Mouse (Mus musculus) liver, embryonic 11.5 days (tissue): ENCODE data around the gene Gm4792. TPM values are rescaled to one million over a fixed set of nuclear protein-coding genes. Genes with fewer than 3 reads are reported as not detected.

ENCODE experiments used
- ATAC-seq: fragments of 200-750 bp; cut with Nextera tagmentation; replicated peaks from 2 replicates; pipeline ENCODE4 v1.8.0; 2017; ENCODE audit warnings: moderate number of reproducible peaks, mild to moderate bottlenecking, moderate TSS enrichment, moderate library complexity; ENCODE audit not compliant: low FRiP score
- DNase-seq: peaks from one replicate; pipeline ENCODE4 v3.0.0-alpha.2; 2017; ENCODE audit warnings: low spot score
- H3K27ac ChIP-seq: fragments of 300-500 bp; sonication (generic); 2 replicates; pipeline ENCODE4 v1.5.1; 2014; ENCODE audit warnings: mild to moderate bottlenecking, low read depth, low read length, control low read depth
- H3K27me3 ChIP-seq: fragments of 300-500 bp; sonication (generic); replicated peaks from 2 replicates; pipeline ENCODE4 v1.6.1; 2014; ENCODE audit warnings: low read length, mixed read lengths; ENCODE audit not compliant: control insufficient read depth, insufficient read depth
- H3K36me3 ChIP-seq: fragments of 300-500 bp; sonication (generic); 2 replicates; pipeline ENCODE4 v1.6.1; 2014; ENCODE audit warnings: mild to moderate bottlenecking, low read length, moderate library complexity, mixed read lengths; ENCODE audit not compliant: control insufficient read depth, insufficient read depth
- H3K4me1 ChIP-seq: fragments of 300-500 bp; sonication (generic); replicated peaks from 2 replicates; pipeline ENCODE4 v1.6.1; 2014; ENCODE audit warnings: low read length, mixed read lengths; ENCODE audit not compliant: control insufficient read depth, insufficient read depth
- H3K4me2 ChIP-seq: fragments of 300-500 bp; sonication (generic); 2 replicates; pipeline ENCODE4 v1.6.1; 2014; ENCODE audit warnings: mild to moderate bottlenecking, control low read depth, moderate library complexity
- H3K4me3 ChIP-seq: fragments of 300-500 bp; sonication (generic); 2 replicates; pipeline ENCODE4 v1.5.1; 2014; ENCODE audit warnings: low read depth, low read length, control low read depth
- H3K9ac ChIP-seq: fragments of 300-500 bp; sonication (generic); 2 replicates; pipeline ENCODE4 v1.6.1; 2014; ENCODE audit warnings: low read depth, low read length, control low read depth
- H3K9me3 ChIP-seq: fragments of 300-500 bp; sonication (generic); 2 replicates; pipeline ENCODE4 v1.6.1; 2016; ENCODE audit warnings: low read length, inconsistent platforms, mixed read lengths; ENCODE audit not compliant: control insufficient read depth
- WGBS: fragments of 180-500 bp; shearing (Covaris S2); extraction: QIAGEN DNeasy Blood & Tissue Kit; methylation state at CpG from one replicate; pipeline ENCODE4 v1.1.7; 2014; 5-methylcytosine and 5-hydroxymethylcytosine counted together
- polyA plus RNA-seq: library from polyadenylated mRNA; unstranded; fragments of >200 nt; fragmentation: Nextera tagmentation; extraction: Ambion mirVana; gene quantifications from 2 replicates; pipeline ENCODE4 v1.2.1, GENCODE M21; 2014

Gene Gm4792
- polyA plus RNA-seq = not detected in 2 replicates

DNA sequence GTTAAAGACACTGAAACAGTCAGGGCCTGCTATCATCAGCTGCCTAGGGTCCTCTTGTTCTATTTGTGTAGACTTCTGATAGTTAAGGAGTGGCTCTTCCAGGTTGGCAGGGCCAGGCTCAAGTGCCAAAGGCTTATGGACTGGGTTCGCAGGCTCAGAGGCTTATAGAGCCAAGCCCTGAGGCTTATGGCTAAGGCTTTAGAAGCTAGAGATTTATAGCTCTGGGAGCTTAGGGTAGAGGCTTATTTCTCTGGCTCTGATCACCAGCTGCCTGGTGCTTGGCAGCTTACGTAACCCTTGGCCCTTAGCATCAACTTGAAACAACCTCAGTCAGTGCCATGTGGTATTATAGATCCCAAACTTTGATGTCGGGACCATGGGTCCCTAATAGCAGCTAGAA is at the start of gene Gm4792:
Gene Gm4792 (minus strand): TSS at position 233 of the 400 bp plus-strand sequence.
- no peak for ATAC-seq
- H3K4me2 ChIP-seq = no peak within 1 kb of the TSS
- H3K9me3 ChIP-seq = no peaks in the 10 kb centered on the region
- H3K27ac ChIP-seq = no peak within 1 kb of the TSS
- no peak within 1 kb of the TSS for H3K4me3 ChIP-seq
- no peak within 1 kb of the TSS for H3K9ac ChIP-seq
- H3K27me3 ChIP-seq = no peaks in the 10 kb centered on the region
- no peaks in the 10 kb centered on the region for H3K36me3 ChIP-seq
- WGBS = 81% methylated on average over 3 of the region's 3 CpGs
- no peaks in the 10 kb centered on the region for H3K4me1 ChIP-seq
- DNase-seq = no peak

- Histone ChIP-seq H3K36me3 (no peaks in the 10 kb centered on the region), H3K4me2 (no peak overlapping the region), H3K4me1 (no peaks in the 10 kb centered on the region), H3K9ac (no peak overlapping the region), H3K4me3 (no peak overlapping the region), H3K9me3 (no peaks in the 10 kb centered on the region), H3K27me3 (no peaks in the 10 kb centered on the region), H3K27ac (no peak overlapping the region)
- DNase-seq = no peak
- ATAC-seq = no peak
- WGBS = 91% methylated on average over 10 of the region's 10 CpGs
These were observed 49.5 kb upstream of the Gm4792 start for GRCm38 (mm10) chr10:94347959-94348358.

GRCm38 (mm10) chr10:94347296-94347695 is 48.8 kb upstream of the Gm4792 start:
- Histone ChIP-seq H3K4me3 (no peak overlapping the region), H3K4me2 (no peak overlapping the region), H3K9me3 (no peaks in the 10 kb centered on the region), H3K9ac (no peak overlapping the region), H3K4me1 (no peaks in the 10 kb centered on the region), H3K36me3 (no peaks in the 10 kb centered on the region), H3K27ac (no peak overlapping the region), H3K27me3 (no peaks in the 10 kb centered on the region)
- WGBS = 72% methylated on average over 10 of the region's 10 CpGs
- DNase-seq (no peak), ATAC-seq (no peak)

- no peaks in the 10 kb centered on the region for H3K9me3 ChIP-seq
- 90% methylated on average over 7 of the region's 7 CpGs for WGBS
- no peaks in the 10 kb centered on the region for H3K36me3 ChIP-seq
- ATAC-seq = no peak
- no peaks in the 10 kb centered on the region for H3K27me3 ChIP-seq
- DNase-seq = no peak
- H3K4me1 ChIP-seq = no peaks in the 10 kb centered on the region
- no peak overlapping the region for H3K27ac ChIP-seq
- H3K4me3 ChIP-seq = no peak overlapping the region
- no peak overlapping the region for H3K9ac ChIP-seq
- H3K4me2 ChIP-seq = no peak overlapping the region
These were observed 48.1 kb upstream of the Gm4792 start for GRCm38 (mm10) chr10:94346596-94346995.

GRCm38 (mm10) chr10:94345509-94346252 is 47.2 kb upstream of the Gm4792 start:
- Histone ChIP-seq H3K4me2 (no peak overlapping the region), H3K4me1 (no peaks in the 10 kb centered on the region), H3K36me3 (no peaks in the 10 kb centered on the region), H3K27me3 (no peaks in the 10 kb centered on the region), H3K27ac (no peak overlapping the region), H3K9me3 (no peaks in the 10 kb centered on the region), H3K4me3 (no peak overlapping the region), H3K9ac (no peak overlapping the region)
- ATAC-seq (no peak), DNase-seq (no peak)
- WGBS = 70% methylated on average over 7 of the region's 7 CpGs

- Histone ChIP-seq H3K27me3 (no peaks in the 10 kb centered on the region), H3K9ac (no peak overlapping the region), H3K4me1 (no peaks in the 10 kb centered on the region), H3K27ac (no peak overlapping the region), H3K4me3 (no peak overlapping the region), H3K9me3 (no peaks in the 10 kb centered on the region), H3K4me2 (peak overlapping the region; percentile 47), H3K36me3 (no peaks in the 10 kb centered on the region)
- DNase-seq = no peak
- WGBS = 39% methylated on average over 22 of the region's 22 CpGs
- peak; percentile 51; the same call in 1 of the 2 replicates for ATAC-seq
These were observed 46.3 kb upstream of the Gm4792 start for GRCm38 (mm10) chr10:94344631-94345417.

DNA sequence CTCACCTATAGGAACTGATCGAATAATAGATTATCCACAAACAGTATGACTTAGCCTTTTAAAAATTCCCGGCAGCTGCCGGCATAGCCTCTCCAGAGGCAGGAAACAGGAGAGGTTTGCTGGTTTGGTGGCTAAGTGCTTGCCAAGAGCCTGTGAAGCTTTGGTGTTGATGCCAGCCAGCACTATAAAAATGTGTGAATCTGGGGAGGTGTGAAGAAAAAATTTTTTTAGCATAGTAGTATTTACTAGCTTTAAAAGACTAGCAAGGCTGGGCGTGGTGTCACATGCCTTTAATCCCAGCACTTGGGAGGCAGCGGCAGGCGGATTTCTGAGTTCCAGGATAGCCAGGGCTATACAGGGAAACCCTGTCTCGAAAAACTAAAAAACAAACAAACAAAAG is 45.1 kb upstream of the Gm4792 start:
- Histone ChIP-seq H3K4me3 (no peak overlapping the region), H3K9me3 (no peaks in the 10 kb centered on the region), H3K27me3 (no peaks in the 10 kb centered on the region), H3K27ac (no peak overlapping the region), H3K9ac (no peak overlapping the region), H3K36me3 (no peaks in the 10 kb centered on the region), H3K4me1 (no peaks in the 10 kb centered on the region), H3K4me2 (no peak overlapping the region)
- DNase-seq (no peak), ATAC-seq (no peak)
- WGBS = 83% methylated on average over 7 of the region's 7 CpGs

- no peak for ATAC-seq
- Histone ChIP-seq H3K27ac (no peak overlapping the region), H3K9ac (no peak overlapping the region), H3K4me1 (no peaks in the 10 kb centered on the region), H3K36me3 (no peaks in the 10 kb centered on the region), H3K27me3 (no peaks in the 10 kb centered on the region), H3K4me2 (no peak overlapping the region), H3K9me3 (no peaks in the 10 kb centered on the region), H3K4me3 (no peak overlapping the region)
- no peak for DNase-seq
- 66% methylated on average over 7 of the region's 7 CpGs for WGBS
These were observed 43.8 kb upstream of the Gm4792 start for GRCm38 (mm10) chr10:94342256-94342655.
